Comparison of ENCODE assay signal across 12 mouse cellular contexts in the genomic region with DNA sequence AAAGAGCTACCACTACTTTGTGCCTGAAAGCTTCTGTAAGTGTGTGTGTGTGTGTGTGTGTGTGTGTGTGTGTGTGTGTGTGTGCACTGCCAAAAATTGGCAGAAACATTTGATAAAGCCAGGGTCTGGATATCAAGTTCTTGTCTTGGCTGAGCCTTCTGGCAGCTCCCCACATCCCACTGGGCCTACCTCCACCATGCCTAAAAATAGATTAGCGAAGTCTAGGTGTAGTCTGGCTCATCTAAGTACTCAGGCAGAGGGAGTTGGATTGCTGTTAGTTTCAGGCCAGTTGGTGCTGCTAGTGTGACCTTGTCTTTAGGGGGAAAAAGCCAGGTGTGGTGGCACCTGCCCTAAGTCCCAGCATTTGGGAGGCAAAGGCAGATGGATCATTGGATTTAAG. TPM values are rescaled to one million over a fixed set of nuclear protein-coding genes. Genes with fewer than 3 reads are reported as not detected.
DNase-seq lines count a peak whose midpoint lies in the region; ATAC-seq and TF ChIP-seq lines count a peak whose summit lies in the region.
"Had no signal": no experiment of that assay in that cellular context is flagged by ENCODE, and none has a peak within 500 bp of the region (broad histone marks: within the 10 kb centered on the region; RNA-seq: fewer than 3 reads in every experiment).

No protein-coding gene starts in this region.

- no peak overlapping the region for H3K4me3 ChIP-seq in lung, adult 2 months (replicated peaks; ENCODE audit: extremely low read depth, low read depth, low read length)
- H3K4me3 ChIP-seq: embryonic facial prominence, embryonic 12.5 days; megakaryocyte, embryonic 14.5 days had no signal

- 73% methylated on average over 1 of the region's 1 CpGs for WGBS in lung, adult 2 months

- DNase-seq in cerebellum, adult 11 months, result peak; percentile 27
- DNase-seq in cerebellum, adult 18-20 months, result no peak
- peak; percentile 7 for DNase-seq in ovary, postnatal 36 days (ENCODE audit: low spot score)
- DNase-seq in ovary, adult 18-20 months (ENCODE audit: low spot score), result no peak
- DNase-seq in heart, postnatal 4 days, result peak; percentile 55
- no peak for DNase-seq in lung, postnatal 36 days
- no peak for DNase-seq in lung, adult 2 months
- DNase-seq: adrenal gland, postnatal 10 days had no signal

- no peak for TF ChIP-seq POLR2A in lung, adult 2 months (IDR thresholded peaks at IDR 0.05; ENCODE audit: borderline replicate concordance, extremely low read depth, low read depth, low read length)

- ATAC-seq in activated CD4-positive, CD25-positive, alpha-beta regulatory T cell, adult 4 months, result no peak

- peaks cover 9% of the 10 kb centered on the region for H3K4me1 ChIP-seq in lung, adult 2 months (ENCODE audit: control insufficient read depth, insufficient read depth, low read length)

- TF ChIP-seq CTCF in lung, adult 2 months (IDR thresholded peaks at IDR 0.05; ENCODE audit: insufficient read depth, low read length), result no peak

RNA-seq across cellular contexts. Expression of a gene that starts 1.3 kb away (rescaled TPM):
- total RNA-seq in heart, postnatal 4 days (2021), result 1 to 10 TPM; 8.1 to 8.2 TPM
- 34.1 and 42.9 TPM in 2 replicates for polyA plus RNA-seq in lung, adult 2 months (2012; rRNA removed)
- polyA plus RNA-seq in activated CD4-positive, CD25-positive, alpha-beta regulatory T cell, adult 4 months (2017; shearing (Covaris generic)), result 1 to 10 TPM; 3.9 to 7.3 TPM

RNA-seq across cellular contexts. Expression of a gene that starts 19.3 kb away (rescaled TPM):
- under 1 TPM; 0.07 TPM for total RNA-seq in heart, postnatal 4 days (2021)
- 0.71 and 0.73 TPM in 2 replicates for polyA plus RNA-seq in lung, adult 2 months (2012; rRNA removed)
- not detected for polyA plus RNA-seq in activated CD4-positive, CD25-positive, alpha-beta regulatory T cell, adult 4 months (2017; shearing (Covaris generic))
- polyA plus RNA-seq: G1E had no signal

RNA-seq across cellular contexts. Expression of a gene that starts 23.2 kb away (rescaled TPM):
- total RNA-seq in heart, postnatal 4 days (2021), result 10 to 100 TPM; 43.7 to 48.5 TPM
- polyA plus RNA-seq in lung, adult 2 months (2012; rRNA removed), result 66.1 and 69.4 TPM in 2 replicates
- polyA plus RNA-seq in activated CD4-positive, CD25-positive, alpha-beta regulatory T cell, adult 4 months (2017; shearing (Covaris generic)), result 10 to 100 TPM; 13.2 to 15.8 TPM

RNA-seq across cellular contexts. Expression of a gene that starts 46.3 kb away (rescaled TPM):
- 10 to 100 TPM in 1 of 2 experiments, 1 to 10 TPM in 1; 8.4 to 10.1 TPM for total RNA-seq in heart, postnatal 4 days (2021)
- polyA plus RNA-seq in lung, adult 2 months (2012; rRNA removed), result 12.6 and 17.0 TPM in 2 replicates
- polyA plus RNA-seq in activated CD4-positive, CD25-positive, alpha-beta regulatory T cell, adult 4 months (2017; shearing (Covaris generic)), result 1 to 10 TPM; 6.0 to 9.3 TPM

Comparison
In these comparisons a context has a peak if more than half of its experiments do, and no peak if none do; other contexts are left out.
1. DNase-seq: peak in cerebellum, adult 11 months (single experiment), ovary, postnatal 36 days (single experiment) and heart, postnatal 4 days (single experiment); none in cerebellum, adult 18-20 months (0 of 2), ovary, adult 18-20 months (single experiment), lung, postnatal 36 days (single experiment) and lung, adult 2 months (single experiment).